Mouse (Mus musculus) olfactory bulb, adult 2 months (tissue): ENCODE results near the gene Dennd5a.

ENCODE experiments used
- CTCF ChIP-seq: fragments of 200-500 bp; IDR thresholded peaks from 2 replicates; pipeline ENCODE4 v1.5.1; 2012; ENCODE audit warnings: low read depth, mild to moderate bottlenecking, low read length, moderate library complexity; ENCODE audit not compliant: insufficient read depth
- POLR2A ChIP-seq: fragments of 200-500 bp; IDR thresholded peaks from 2 replicates; pipeline ENCODE4 v1.6.1; 2012; ENCODE audit warnings: mild to moderate bottlenecking, low read depth, low read length, moderate library complexity; ENCODE audit not compliant: insufficient read depth

DNA sequence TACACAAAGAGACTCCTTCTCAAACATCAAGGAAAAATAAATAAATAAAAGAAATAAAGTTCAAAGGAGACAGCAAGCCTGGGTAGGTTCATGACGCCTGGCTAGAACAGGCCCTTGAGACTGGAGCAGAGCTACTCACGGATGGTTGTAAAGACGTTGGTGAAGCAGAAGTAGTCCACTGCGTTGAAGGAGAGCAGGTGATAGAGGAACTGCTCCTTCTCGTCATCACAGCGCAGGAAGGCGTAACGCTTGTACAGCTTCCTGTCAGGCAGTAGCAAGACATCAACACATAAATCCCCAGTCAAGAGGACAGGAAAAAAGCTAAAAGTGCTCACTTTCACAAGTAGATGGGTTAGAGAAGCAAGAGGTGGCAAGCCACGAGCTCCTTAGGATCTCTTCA, 59.3 kb downstream of the Dennd5a start:
- TF ChIP-seq CTCF = no peak
- no peak for TF ChIP-seq POLR2A
